Mouse (Mus musculus): ENCODE results near the gene Bax. TPM values are rescaled to one million over a fixed set of nuclear protein-coding genes. Genes with fewer than 3 reads are reported as not detected.
A peak's percentile ranks its signal among the peaks of the same experiment; 100 is the strongest.

Gene Bax
- polyA plus RNA-seq, 1 experiment from 2014 or later, result 257 TPM

- ATAC-seq, result peak; percentile 98
- WGBS, result under 1% methylated on average over 45 of the region's 45 CpGs
- H3K4me2 ChIP-seq (ENCODE audit: low read length), result peak within 1 kb of the TSS; percentile 91
Measured at GRCm38 (mm10) chr7:45434203-45435015, 32.3 kb downstream of the Bax start, which contains the start of gene Gys1. TSS of gene Gys1 (plus strand) at chr7:45434844.

GRCm38 (mm10) chr7:45433835-45434202, 32.9 kb downstream of the Bax start:
- Histone ChIP-seq H3K4me1 (replicated peaks; ENCODE audit: control insufficient read depth, insufficient read depth, low read length) (peaks cover 26% of the 10 kb centered on the region), H3K36me3 (ENCODE audit: control insufficient read depth, insufficient read depth) (peaks cover 4% of the 10 kb centered on the region; the same call in 1 of the 2 replicates), H3K27me3 (replicated peaks; ENCODE audit: control insufficient read depth, insufficient read depth, low read length) (no peaks in the 10 kb centered on the region), H3K9ac (replicated peaks; ENCODE audit: low read depth, low read length) (peak overlapping the region; percentile 78), H3K4me2 (ENCODE audit: low read length) (peak overlapping the region; percentile 91), H3K4me3 (replicated peaks; ENCODE audit: low read length) (peak overlapping the region; percentile 66), H3K27ac (ENCODE audit: low read length) (peak overlapping the region; percentile 80), H3K9me3 (ENCODE audit: control insufficient read depth, low read length) (no peaks in the 10 kb centered on the region)
- under 1% methylated on average over 7 of the region's 7 CpGs for WGBS
- no peak for ATAC-seq

More at GRCm38 (mm10) chr7:45434203-45435015, 32.3 kb downstream of the Bax start, which contains the start of gene Gys1:
- Histone ChIP-seq H3K27ac (ENCODE audit: low read length) (peak within 1 kb of the TSS; percentile 80), H3K9me3 (ENCODE audit: control insufficient read depth, low read length) (no peaks in the 10 kb centered on the region), H3K36me3 (ENCODE audit: control insufficient read depth, insufficient read depth) (peaks cover 4% of the 10 kb centered on the region; the same call in 1 of the 2 replicates), H3K27me3 (replicated peaks; ENCODE audit: control insufficient read depth, insufficient read depth, low read length) (no peaks in the 10 kb centered on the region), H3K4me1 (replicated peaks; ENCODE audit: control insufficient read depth, insufficient read depth, low read length) (peaks cover 26% of the 10 kb centered on the region), H3K4me3 (replicated peaks; ENCODE audit: low read length) (peak within 1 kb of the TSS; percentile 66), H3K9ac (replicated peaks; ENCODE audit: low read depth, low read length) (peak within 1 kb of the TSS; percentile 79)

DNA sequence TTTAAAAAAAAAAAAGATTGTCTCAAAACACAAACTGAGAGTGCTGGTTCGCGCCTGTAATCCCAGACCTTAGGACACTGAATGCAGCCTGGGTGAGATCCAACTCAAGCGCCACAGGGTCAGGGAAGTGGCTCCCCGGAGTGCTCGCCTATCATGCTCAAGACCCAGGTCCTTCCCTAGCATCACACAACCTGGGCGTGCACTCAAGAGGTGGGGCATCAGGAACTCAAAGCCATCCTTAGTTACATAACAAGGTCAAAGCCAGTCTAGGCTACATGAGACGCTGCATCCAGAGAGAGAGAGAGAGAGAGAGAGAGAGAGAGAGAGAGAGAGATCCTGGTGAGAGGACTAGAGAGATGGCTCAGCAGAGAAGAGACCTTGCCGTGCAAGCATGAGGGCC, 40.1 kb downstream of the Bax start:
- Histone ChIP-seq H3K36me3 (ENCODE audit: control insufficient read depth, insufficient read depth) (peaks cover 24% of the 10 kb centered on the region), H3K4me3 (replicated peaks; ENCODE audit: low read length) (no peak overlapping the region), H3K27ac (ENCODE audit: low read length) (no peak overlapping the region), H3K4me1 (replicated peaks; ENCODE audit: control insufficient read depth, insufficient read depth, low read length) (no peaks in the 10 kb centered on the region), H3K4me2 (ENCODE audit: low read length) (no peak overlapping the region), H3K9ac (replicated peaks; ENCODE audit: low read depth, low read length) (no peak overlapping the region), H3K27me3 (replicated peaks; ENCODE audit: control insufficient read depth, insufficient read depth, low read length) (no peaks in the 10 kb centered on the region), H3K9me3 (ENCODE audit: control insufficient read depth, low read length) (no peaks in the 10 kb centered on the region)
- WGBS, result 93% methylated on average over 8 of the region's 8 CpGs
- no peak for ATAC-seq

- Histone ChIP-seq H3K27me3 (replicated peaks; ENCODE audit: control insufficient read depth, insufficient read depth, low read length) (peaks cover 23% of the 10 kb centered on the region), H3K4me1 (replicated peaks; ENCODE audit: control insufficient read depth, insufficient read depth, low read length) (no peaks in the 10 kb centered on the region), H3K36me3 (ENCODE audit: control insufficient read depth, insufficient read depth) (peaks cover 27% of the 10 kb centered on the region), H3K4me2 (ENCODE audit: low read length) (no peak overlapping the region), H3K4me3 (replicated peaks; ENCODE audit: low read length) (no peak overlapping the region), H3K9me3 (ENCODE audit: control insufficient read depth, low read length) (no peaks in the 10 kb centered on the region), H3K9ac (replicated peaks; ENCODE audit: low read depth, low read length) (no peak overlapping the region), H3K27ac (ENCODE audit: low read length) (no peak overlapping the region)
- ATAC-seq, result no peak
- WGBS, result 92% methylated on average over 14 of the region's 14 CpGs
Measured at GRCm38 (mm10) chr7:45421194-45421593, 45.5 kb downstream of the Bax start.

DNA sequence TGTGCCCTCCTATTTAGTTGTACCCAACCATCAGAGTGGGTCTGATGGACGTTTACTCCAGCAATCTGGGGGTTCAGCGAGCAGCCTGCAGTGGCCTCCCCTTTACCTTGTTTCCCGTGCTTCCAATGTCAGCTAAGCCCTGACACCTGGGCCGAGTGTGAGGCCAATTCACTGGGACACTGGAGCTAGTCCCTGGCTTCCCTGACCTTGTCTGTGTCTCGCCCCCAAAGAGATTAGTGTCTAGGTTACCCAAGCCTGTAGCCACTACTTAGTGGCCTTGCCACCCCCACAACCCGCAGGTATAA, 46.1 kb downstream of the Bax start, which contains the start of gene Lhb:
Lhb (plus strand) TSS at position 206 of the 305 bp plus-strand sequence.
- Histone ChIP-seq H3K4me3 (replicated peaks; ENCODE audit: low read length) (no peak within 1 kb of the TSS), H3K27me3 (replicated peaks; ENCODE audit: control insufficient read depth, insufficient read depth, low read length) (peaks cover 29% of the 10 kb centered on the region), H3K9ac (replicated peaks; ENCODE audit: low read depth, low read length) (no peak within 1 kb of the TSS), H3K9me3 (ENCODE audit: control insufficient read depth, low read length) (no peaks in the 10 kb centered on the region), H3K27ac (ENCODE audit: low read length) (no peak within 1 kb of the TSS), H3K36me3 (ENCODE audit: control insufficient read depth, insufficient read depth) (peaks cover 27% of the 10 kb centered on the region), H3K4me1 (replicated peaks; ENCODE audit: control insufficient read depth, insufficient read depth, low read length) (no peaks in the 10 kb centered on the region), H3K4me2 (ENCODE audit: low read length) (no peak within 1 kb of the TSS)
- WGBS, result 59% methylated on average over 6 of the region's 6 CpGs
- no peak for ATAC-seq

DNA sequence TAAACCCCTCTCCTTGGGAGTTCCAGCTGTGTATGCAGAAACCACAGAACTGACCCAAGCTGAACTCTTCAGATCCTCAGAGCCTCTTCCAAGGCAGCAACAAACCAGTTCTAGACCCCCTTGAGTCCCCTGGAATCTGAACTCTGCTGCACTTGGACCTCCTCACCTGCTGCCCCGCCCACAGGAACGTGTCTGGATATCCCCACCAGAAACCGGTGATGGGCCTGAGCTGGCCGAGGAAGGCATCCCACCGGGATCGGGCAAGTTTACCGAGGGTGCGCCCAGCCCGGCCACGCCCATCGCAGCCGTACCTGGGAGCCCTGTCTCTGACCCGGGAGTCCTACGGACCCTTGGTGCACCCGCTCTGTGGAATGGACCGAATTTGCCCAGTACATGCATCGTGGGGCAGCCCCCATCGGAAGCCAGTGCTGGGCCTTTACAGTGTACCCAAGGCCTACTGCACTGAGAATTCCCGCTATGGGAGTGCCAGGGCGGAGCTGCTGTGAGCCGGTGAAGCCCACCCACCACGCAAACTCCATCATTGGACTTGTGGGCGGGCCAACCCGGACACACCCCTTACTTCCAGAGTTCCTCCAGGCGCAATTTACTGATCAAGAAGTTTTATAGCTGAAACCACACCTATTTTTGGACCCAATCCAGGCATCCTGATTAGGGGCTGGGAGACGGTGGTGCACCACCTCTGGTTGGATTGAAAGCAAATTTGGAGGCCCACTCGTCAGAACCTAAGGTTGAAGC, 46.7 kb downstream of the Bax start:
- Histone ChIP-seq H3K36me3 (ENCODE audit: control insufficient read depth, insufficient read depth) (peaks cover 27% of the 10 kb centered on the region), H3K27me3 (replicated peaks; ENCODE audit: control insufficient read depth, insufficient read depth, low read length) (peaks cover 35% of the 10 kb centered on the region), H3K4me2 (ENCODE audit: low read length) (no peak overlapping the region), H3K4me1 (replicated peaks; ENCODE audit: control insufficient read depth, insufficient read depth, low read length) (no peaks in the 10 kb centered on the region), H3K9me3 (ENCODE audit: control insufficient read depth, low read length) (no peaks in the 10 kb centered on the region), H3K27ac (ENCODE audit: low read length) (no peak overlapping the region), H3K9ac (replicated peaks; ENCODE audit: low read depth, low read length) (no peak overlapping the region), H3K4me3 (replicated peaks; ENCODE audit: low read length) (no peak overlapping the region)
- ATAC-seq, result no peak
- WGBS, result 15% methylated on average over 27 of the region's 27 CpGs

GRCm38 (mm10) chr7:45417962-45418492, 48.7 kb downstream of the Bax start:
- Histone ChIP-seq H3K9me3 (ENCODE audit: control insufficient read depth, low read length) (no peaks in the 10 kb centered on the region), H3K4me3 (replicated peaks; ENCODE audit: low read length) (no peak overlapping the region), H3K36me3 (ENCODE audit: control insufficient read depth, insufficient read depth) (peaks cover 13% of the 10 kb centered on the region), H3K4me2 (ENCODE audit: low read length) (no peak overlapping the region), H3K27me3 (replicated peaks; ENCODE audit: control insufficient read depth, insufficient read depth, low read length) (peaks cover 54% of the 10 kb centered on the region), H3K4me1 (replicated peaks; ENCODE audit: control insufficient read depth, insufficient read depth, low read length) (peaks cover 8% of the 10 kb centered on the region), H3K9ac (replicated peaks; ENCODE audit: low read depth, low read length) (no peak overlapping the region), H3K27ac (ENCODE audit: low read length) (no peak overlapping the region)
- WGBS, result 12% methylated on average over 13 of the region's 13 CpGs
- ATAC-seq, result no peak

- H3K4me3 ChIP-seq (replicated peaks; ENCODE audit: low read length), result no peak overlapping the region
- H3K36me3 ChIP-seq (ENCODE audit: control insufficient read depth, insufficient read depth), result 0 out of 2 replicates have a peak, but pooled peaks cover under 1% of the 10 kb centered on the region
- 12% methylated on average over 37 of the region's 37 CpGs for WGBS
- H3K4me2 ChIP-seq (ENCODE audit: low read length), result no peak overlapping the region
- no peaks in the 10 kb centered on the region for H3K9me3 ChIP-seq (ENCODE audit: control insufficient read depth, low read length)
- H3K9ac ChIP-seq (replicated peaks; ENCODE audit: low read depth, low read length), result no peak overlapping the region
- H3K4me1 ChIP-seq (replicated peaks; ENCODE audit: control insufficient read depth, insufficient read depth, low read length), result peaks cover 8% of the 10 kb centered on the region
- no peak overlapping the region for H3K27ac ChIP-seq (ENCODE audit: low read length)
- no peak for ATAC-seq
- H3K27me3 ChIP-seq (replicated peaks; ENCODE audit: control insufficient read depth, insufficient read depth, low read length), result peaks cover 72% of the 10 kb centered on the region
Measured at GRCm38 (mm10) chr7:45415636-45416035, 51.1 kb downstream of the Bax start.

- Histone ChIP-seq H3K9ac (replicated peaks; ENCODE audit: low read depth, low read length) (no peak overlapping the region), H3K9me3 (ENCODE audit: control insufficient read depth, low read length) (no peaks in the 10 kb centered on the region), H3K4me1 (replicated peaks; ENCODE audit: control insufficient read depth, insufficient read depth, low read length) (peaks cover 8% of the 10 kb centered on the region), H3K4me2 (ENCODE audit: low read length) (no peak overlapping the region), H3K4me3 (replicated peaks; ENCODE audit: low read length) (no peak overlapping the region), H3K27ac (ENCODE audit: low read length) (no peak overlapping the region), H3K27me3 (replicated peaks; ENCODE audit: control insufficient read depth, insufficient read depth, low read length) (peaks cover 79% of the 10 kb centered on the region), H3K36me3 (ENCODE audit: control insufficient read depth, insufficient read depth) (no peaks in the 10 kb centered on the region)
- no peak for ATAC-seq
- 39% methylated on average over 12 of the region's 12 CpGs for WGBS
Measured at GRCm38 (mm10) chr7:45414740-45415224, 51.9 kb downstream of the Bax start.
